Mouse (Mus musculus) limb, embryonic 10.5 days (tissue): Measurements from ENCODE around the gene Aldh1a3. TPM values are rescaled to one million over a fixed set of nuclear protein-coding genes. Genes with fewer than 3 reads are reported as not detected.

ENCODE experiments used
- DNase-seq: peaks from one replicate; pipeline ENCODE4 v3.0.0-alpha.2; 2017; ENCODE audit warnings: low spot score
- H3K27ac ChIP-seq: fragments of 300-500 bp; sonication (generic); 2 replicates; pipeline ENCODE4 v1.5.1; 2016; ENCODE audit warnings: mild to moderate bottlenecking
- H3K27me3 ChIP-seq: fragments of 300-500 bp; sonication (generic); 2 replicates; pipeline ENCODE4 v1.6.1; 2016; ENCODE audit warnings: low read depth, mild to moderate bottlenecking; ENCODE audit not compliant: poor library complexity, severe bottlenecking
- H3K36me3 ChIP-seq: fragments of 300-500 bp; sonication (generic); 2 replicates; pipeline ENCODE4 v1.6.1; 2016; ENCODE audit warnings: mild to moderate bottlenecking, moderate library complexity
- H3K4me1 ChIP-seq: fragments of 300-500 bp; sonication (generic); 2 replicates; pipeline ENCODE4 v1.6.1; 2016
- H3K4me3 ChIP-seq: fragments of 300-500 bp; sonication (generic); 2 replicates; pipeline ENCODE4 v1.5.1; 2016; ENCODE audit warnings: mild to moderate bottlenecking, moderate library complexity
- H3K9me3 ChIP-seq: fragments of 300-500 bp; sonication (generic); replicated peaks from 2 replicates; pipeline ENCODE4 v1.6.1; 2016; ENCODE audit warnings: mild to moderate bottlenecking
- WGBS: fragments of 180-500 bp; shearing (Covaris S2); methylation state at CpG from one replicate; pipeline ENCODE4 v1.1.7; 2016; 5-methylcytosine and 5-hydroxymethylcytosine counted together
- polyA plus RNA-seq: library from polyadenylated mRNA; unstranded; fragments of >200 nt; fragmentation: Nextera tagmentation; extraction: Ambion mirVana; gene quantifications from 2 replicates; pipeline ENCODE4 v1.2.1, GENCODE M21; 2016

The Aldh1a3 gene
- polyA plus RNA-seq, 1 experiment from 2014 or later: 1.1 TPM

DNA sequence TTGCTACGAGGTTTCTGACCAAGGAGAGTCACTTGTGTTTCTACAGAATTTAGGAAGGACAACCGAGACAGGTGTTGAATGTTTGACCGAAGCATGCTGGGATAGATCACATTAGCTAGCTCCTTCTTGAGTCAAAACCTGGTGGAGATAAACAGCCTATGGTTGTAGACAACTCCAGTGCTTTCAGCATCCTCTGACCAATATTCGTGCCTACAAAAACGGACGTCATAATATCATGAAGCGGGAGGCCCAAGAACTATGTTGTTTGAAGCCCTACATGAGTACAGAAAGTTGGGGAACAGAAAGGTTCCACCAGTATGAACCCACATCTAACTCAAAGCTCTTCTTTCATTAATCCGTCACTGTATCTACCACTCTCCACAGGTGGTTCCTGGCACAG is 42.4 kb downstream of the Aldh1a3 start:
- WGBS: 92% methylated on average over 8 of the region's 8 CpGs
- H3K27me3 ChIP-seq: no peaks in the 10 kb centered on the region
- H3K36me3 ChIP-seq: no peaks in the 10 kb centered on the region
- H3K9me3 ChIP-seq: no peaks in the 10 kb centered on the region
- H3K4me1 ChIP-seq: peaks cover 12% of the 10 kb centered on the region
- DNase-seq: no peak
- H3K27ac ChIP-seq: no peak overlapping the region
- H3K4me3 ChIP-seq: no peak overlapping the region

DNA sequence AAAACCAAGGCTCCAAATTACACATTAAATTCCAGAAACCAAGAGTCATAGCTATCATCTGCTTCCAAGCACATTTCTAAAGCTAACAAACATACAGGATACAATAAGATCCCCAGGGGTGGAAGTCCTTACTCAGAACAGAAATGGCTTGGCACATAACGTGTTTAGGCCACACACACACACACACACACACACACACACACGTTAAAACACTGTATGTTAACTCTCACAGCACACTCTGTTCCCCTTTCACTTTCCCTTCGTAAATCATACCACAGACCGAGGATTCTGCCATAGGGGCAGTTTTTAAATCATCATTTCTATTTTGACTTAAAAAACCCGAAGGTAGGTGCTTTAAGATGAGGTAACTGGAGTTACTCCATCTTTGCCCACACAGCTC is 43.1 kb downstream of the Aldh1a3 start:
- DNase-seq: no peak
- Histone ChIP-seq H3K4me3 (no peak overlapping the region), H3K27me3 (no peaks in the 10 kb centered on the region), H3K36me3 (no peaks in the 10 kb centered on the region), H3K4me1 (peaks cover 12% of the 10 kb centered on the region), H3K9me3 (no peaks in the 10 kb centered on the region), H3K27ac (no peak overlapping the region)
- WGBS: 77% methylated on average over 5 of the region's 5 CpGs

- Histone ChIP-seq H3K27ac (no peak overlapping the region), H3K36me3 (no peaks in the 10 kb centered on the region), H3K27me3 (no peaks in the 10 kb centered on the region), H3K4me3 (no peak overlapping the region), H3K9me3 (no peaks in the 10 kb centered on the region), H3K4me1 (no peaks in the 10 kb centered on the region)
- WGBS: 85% methylated on average over 10 of the region's 10 CpGs
- no peak for DNase-seq
Measured at GRCm38 (mm10) chr7:66376560-66376959, 50.8 kb downstream of the Aldh1a3 start.

DNA sequence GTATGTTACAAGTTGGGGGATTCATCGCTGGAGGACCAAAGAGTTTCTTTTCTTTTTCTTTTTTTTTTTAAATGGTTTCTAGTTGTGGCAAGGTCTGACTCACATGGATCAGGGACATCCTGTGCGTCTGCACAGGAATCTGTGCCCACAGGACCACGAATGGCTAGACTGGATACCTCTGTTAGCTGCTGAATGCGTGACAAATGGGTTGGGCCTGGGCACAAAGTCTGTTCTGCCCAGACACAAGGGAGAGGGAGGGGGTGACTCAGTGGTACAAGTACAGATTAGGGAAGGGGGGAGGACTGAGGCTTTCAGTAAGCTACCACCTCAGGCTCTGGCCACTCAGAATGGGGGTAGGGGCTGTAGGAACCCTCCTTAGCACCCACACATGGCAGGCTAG is 51.6 kb downstream of the Aldh1a3 start:
- Histone ChIP-seq H3K9me3 (no peaks in the 10 kb centered on the region), H3K4me3 (no peak overlapping the region), H3K36me3 (no peaks in the 10 kb centered on the region), H3K27me3 (no peaks in the 10 kb centered on the region), H3K4me1 (no peaks in the 10 kb centered on the region), H3K27ac (no peak overlapping the region)
- no peak for DNase-seq
- 85% methylated on average over 4 of the region's 4 CpGs for WGBS

- Histone ChIP-seq H3K27ac (no peak overlapping the region), H3K4me1 (no peaks in the 10 kb centered on the region), H3K4me3 (no peak overlapping the region), H3K27me3 (no peaks in the 10 kb centered on the region), H3K36me3 (no peaks in the 10 kb centered on the region), H3K9me3 (no peaks in the 10 kb centered on the region)
- WGBS: 92% methylated on average over 3 of the region's 3 CpGs
- no peak for DNase-seq
Measured at GRCm38 (mm10) chr7:66373391-66373790, 53.9 kb downstream of the Aldh1a3 start.

DNA sequence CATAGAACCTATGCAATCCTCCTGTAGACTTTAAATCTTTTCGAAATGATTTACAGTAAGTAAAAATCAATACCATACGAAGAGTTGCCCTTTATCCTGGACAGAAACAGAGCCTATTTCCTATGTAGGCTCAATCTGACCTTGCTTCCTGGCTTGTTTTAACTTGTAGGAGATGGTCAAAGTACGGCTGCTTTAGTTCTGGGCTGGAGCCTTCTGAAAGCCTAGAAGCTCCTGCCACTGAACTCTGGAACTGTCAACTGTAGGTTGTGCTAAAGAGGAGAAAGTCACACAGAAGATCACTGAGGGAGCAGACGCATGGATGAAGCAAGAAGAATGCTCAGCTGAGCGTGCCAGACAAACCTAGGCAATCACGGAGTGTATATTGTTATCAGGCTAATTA is 56.3 kb downstream of the Aldh1a3 start:
- Histone ChIP-seq H3K27ac (no peak overlapping the region), H3K4me3 (no peak overlapping the region), H3K27me3 (no peaks in the 10 kb centered on the region), H3K4me1 (no peaks in the 10 kb centered on the region), H3K36me3 (no peaks in the 10 kb centered on the region), H3K9me3 (no peaks in the 10 kb centered on the region)
- 93% methylated on average over 6 of the region's 6 CpGs for WGBS
- no peak for DNase-seq

- H3K9me3 ChIP-seq: no peaks in the 10 kb centered on the region
- DNase-seq: no peak
- H3K27me3 ChIP-seq: no peaks in the 10 kb centered on the region
- no peaks in the 10 kb centered on the region for H3K4me1 ChIP-seq
- H3K36me3 ChIP-seq: no peaks in the 10 kb centered on the region
- WGBS: 83% methylated on average over 5 of the region's 5 CpGs
- no peak overlapping the region for H3K27ac ChIP-seq
- H3K4me3 ChIP-seq: no peak overlapping the region
Measured at GRCm38 (mm10) chr7:66369934-66370445, 57.3 kb downstream of the Aldh1a3 start.

DNA sequence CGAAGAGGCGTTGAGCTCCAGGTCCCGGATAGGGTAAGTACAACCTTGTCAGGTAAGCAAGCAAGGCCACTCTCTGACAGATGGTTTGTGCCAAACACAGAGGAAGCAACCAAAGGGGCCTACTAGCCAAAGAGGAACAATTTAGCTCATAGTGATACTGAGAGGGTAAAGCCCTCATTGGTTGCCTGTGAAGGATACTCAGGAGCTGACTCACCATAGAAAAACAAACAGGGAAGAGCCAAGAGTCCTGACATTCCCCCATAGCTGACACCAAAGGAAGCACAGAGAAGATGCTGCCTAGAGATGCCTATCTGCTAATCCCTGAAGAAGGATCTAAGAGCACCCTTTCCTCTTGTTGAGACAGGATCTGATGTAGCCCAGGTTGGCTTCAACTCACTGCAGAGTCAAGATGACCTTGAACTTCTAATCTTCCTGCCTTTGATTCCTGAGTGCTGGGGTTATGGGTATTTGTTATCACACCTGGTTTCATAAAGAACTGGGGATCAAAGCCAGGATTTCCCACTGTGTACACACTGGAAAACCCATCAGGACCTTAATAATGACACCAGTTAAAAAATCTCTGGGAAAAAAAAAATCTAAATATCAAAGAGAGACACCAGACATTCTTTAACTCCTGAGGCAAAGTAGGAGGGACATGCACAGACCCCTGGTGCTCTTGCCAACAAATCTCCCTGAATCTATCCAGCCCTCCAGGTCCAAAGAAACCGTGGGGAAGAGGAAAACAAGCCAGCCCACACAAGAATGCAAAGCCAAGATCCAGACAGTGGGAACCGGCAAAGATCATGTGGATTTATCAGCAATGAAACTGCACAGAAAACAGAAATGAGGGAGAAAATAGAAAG is 58.0 kb downstream of the Aldh1a3 start:
- H3K9me3 ChIP-seq: no peaks in the 10 kb centered on the region
- DNase-seq: no peak
- WGBS: 81% methylated on average over 5 of the region's 5 CpGs
- no peaks in the 10 kb centered on the region for H3K27me3 ChIP-seq
- no peak overlapping the region for H3K27ac ChIP-seq
- no peak overlapping the region for H3K4me3 ChIP-seq
- H3K4me1 ChIP-seq: no peaks in the 10 kb centered on the region
- no peaks in the 10 kb centered on the region for H3K36me3 ChIP-seq

DNA sequence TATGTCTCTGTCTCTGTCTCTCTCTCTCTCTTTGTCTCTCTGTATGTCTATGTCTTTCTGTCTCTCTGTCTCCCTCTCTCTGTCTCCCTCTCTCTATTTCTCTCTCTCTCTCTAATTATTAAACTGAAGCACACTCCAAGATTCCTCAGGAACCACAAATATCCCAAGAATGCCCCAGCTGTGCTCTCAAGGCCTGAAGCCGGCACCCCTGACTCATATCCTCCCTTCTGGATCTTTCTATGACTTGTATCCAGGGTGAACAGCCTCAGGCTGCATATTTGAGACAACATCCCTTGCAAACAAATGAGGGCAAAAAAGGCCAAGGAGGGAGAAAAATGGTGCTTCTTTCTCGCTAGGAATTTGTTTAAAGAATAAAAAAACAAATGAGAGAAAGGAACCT is 61.4 kb downstream of the Aldh1a3 start, which contains the start of gene Gm10974:
Gene Gm10974, plus strand, starts transcription at position 2 of the 400 bp plus-strand sequence.
- WGBS: 70% methylated on average over 2 of the region's 2 CpGs
- Histone ChIP-seq H3K27ac (no peak within 1 kb of the TSS), H3K27me3 (no peaks in the 10 kb centered on the region), H3K4me1 (no peaks in the 10 kb centered on the region), H3K36me3 (no peaks in the 10 kb centered on the region), H3K9me3 (no peaks in the 10 kb centered on the region), H3K4me3 (no peak within 1 kb of the TSS)
- no peak for DNase-seq

DNA sequence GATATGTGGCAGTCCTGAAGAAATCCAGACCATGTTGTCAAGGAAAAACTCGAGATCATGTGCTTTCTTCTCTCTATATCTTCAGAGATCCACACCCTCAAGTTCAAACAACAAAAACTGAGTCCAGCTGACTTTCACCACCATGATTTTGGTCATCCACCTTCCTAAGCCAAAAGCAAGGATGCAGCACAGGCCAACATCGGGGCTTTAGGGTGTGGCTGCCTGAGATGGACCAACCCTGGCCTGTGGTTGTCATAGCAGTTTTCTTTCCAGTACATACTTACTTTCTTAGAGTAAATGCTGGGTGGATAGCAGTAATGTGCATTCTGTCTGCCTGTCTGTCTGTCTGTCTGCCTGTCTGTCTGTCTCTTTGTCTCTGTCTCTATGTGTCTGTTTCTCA is 61.9 kb downstream of the Aldh1a3 start:
- Histone ChIP-seq H3K4me1 (no peaks in the 10 kb centered on the region), H3K27me3 (no peaks in the 10 kb centered on the region), H3K36me3 (no peaks in the 10 kb centered on the region), H3K4me3 (no peak overlapping the region), H3K27ac (no peak overlapping the region), H3K9me3 (no peaks in the 10 kb centered on the region)
- no peak for DNase-seq
- 82% methylated on average over 2 of the region's 2 CpGs for WGBS

- H3K27me3 ChIP-seq: no peaks in the 10 kb centered on the region
- WGBS: 96% methylated on average over 11 of the region's 11 CpGs
- no peak overlapping the region for H3K4me3 ChIP-seq
- no peak overlapping the region for H3K27ac ChIP-seq
- DNase-seq: no peak
- H3K9me3 ChIP-seq: no peaks in the 10 kb centered on the region
- H3K36me3 ChIP-seq: no peaks in the 10 kb centered on the region
- H3K4me1 ChIP-seq: no peaks in the 10 kb centered on the region
Measured at GRCm38 (mm10) chr7:66364491-66364890, 62.8 kb downstream of the Aldh1a3 start.

GRCm38 (mm10) chr7:66359044-66359443 is 68.3 kb downstream of the Aldh1a3 start:
- no peak overlapping the region for H3K27ac ChIP-seq
- no peaks in the 10 kb centered on the region for H3K36me3 ChIP-seq
- WGBS: 89% methylated on average over 4 of the region's 4 CpGs
- no peaks in the 10 kb centered on the region for H3K9me3 ChIP-seq
- no peak for DNase-seq
- no peak overlapping the region for H3K4me3 ChIP-seq
- H3K4me1 ChIP-seq: no peaks in the 10 kb centered on the region
- H3K27me3 ChIP-seq: no peaks in the 10 kb centered on the region

DNA sequence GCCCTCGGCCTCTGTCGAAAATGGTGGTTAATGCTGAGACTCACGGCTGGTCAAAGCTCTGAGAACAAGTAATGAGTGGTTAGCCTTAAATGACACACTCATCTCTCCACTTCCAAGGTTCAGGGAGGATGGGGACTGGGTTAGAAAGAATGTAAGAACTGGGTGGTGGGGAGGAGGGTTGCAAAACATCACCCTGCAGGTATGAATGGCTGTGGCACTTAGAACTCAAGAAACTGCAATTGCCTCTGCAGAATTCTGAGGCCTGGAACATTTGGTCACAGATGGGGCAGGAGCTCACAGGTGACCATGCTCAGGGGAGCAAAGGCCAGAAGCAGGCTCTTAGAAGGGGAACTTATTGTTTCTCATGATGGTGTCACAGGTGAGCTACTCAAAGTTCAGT is 68.9 kb downstream of the Aldh1a3 start:
- H3K4me3 ChIP-seq: no peak overlapping the region
- 87% methylated on average over 3 of the region's 3 CpGs for WGBS
- H3K9me3 ChIP-seq: no peaks in the 10 kb centered on the region
- no peaks in the 10 kb centered on the region for H3K36me3 ChIP-seq
- H3K4me1 ChIP-seq: no peaks in the 10 kb centered on the region
- no peaks in the 10 kb centered on the region for H3K27me3 ChIP-seq
- no peak for DNase-seq
- H3K27ac ChIP-seq: no peak overlapping the region
